Mouse (Mus musculus) E14TG2a.4 (cell line): ENCODE measurements around the gene Mthfr.
"Not testable (repeated sequence)": the region's sequence is repeated elsewhere in the genome, so short reads cannot be mapped to it uniquely, and the experiment has no call there.

Experiments
- H3K27me3 ChIP-seq: 2 replicates; pipeline ENCODE4 v1.6.1; 2014; ENCODE audit warnings: low read length, control low read depth; ENCODE audit not compliant: insufficient read depth
- H3K36me3 ChIP-seq: 2 replicates; pipeline ENCODE4 v1.6.1; 2014; ENCODE audit warnings: low read length, control low read depth; ENCODE audit not compliant: insufficient read depth
- H3K4me1 ChIP-seq: replicated peaks from 2 replicates; pipeline ENCODE4 v1.6.1; 2014; ENCODE audit warnings: low read depth, low read length, control low read depth
- H3K4me3 ChIP-seq: replicated peaks from 2 replicates; pipeline ENCODE4 v1.5.1; 2014; ENCODE audit warnings: mild to moderate bottlenecking, low read length
- H3K9me3 ChIP-seq: 2 replicates; pipeline ENCODE4 v1.6.1; 2014; ENCODE audit warnings: low read length, control low read depth
- CTCF ChIP-seq: conservative IDR thresholded peaks from 2 replicates; pipeline ENCODE4 v1.5.1; 2014; ENCODE audit warnings: low read length
- NANOG ChIP-seq: IDR thresholded peaks from 2 replicates; pipeline ENCODE4 v1.6.1; 2014; ENCODE audit warnings: borderline replicate concordance, low read length, mixed read lengths
- POU5F1 ChIP-seq: IDR thresholded peaks from 2 replicates; pipeline ENCODE4 v1.6.1; 2014; ENCODE audit warnings: low read length, borderline replicate concordance

Mthfr gene

GRCm38 (mm10) chr4:148044113-148044512 is 5.2 kb downstream of the Mthfr start:
- H3K27me3 ChIP-seq = no peaks in the 10 kb centered on the region
- H3K9me3 ChIP-seq = no peaks in the 10 kb centered on the region
- H3K4me1 ChIP-seq = peaks cover 53% of the 10 kb centered on the region
- no peak for TF ChIP-seq CTCF
- TF ChIP-seq POU5F1 = no peak
- TF ChIP-seq NANOG = no peak
- H3K36me3 ChIP-seq = peaks cover 71% of the 10 kb centered on the region
- H3K4me3 ChIP-seq = no peak overlapping the region

GRCm38 (mm10) chr4:148046450-148047031 is 7.7 kb downstream of the Mthfr start:
- H3K36me3 ChIP-seq = peaks cover 95% of the 10 kb centered on the region
- TF ChIP-seq CTCF = no peak
- TF ChIP-seq POU5F1 = no peak
- no peak for TF ChIP-seq NANOG
- H3K9me3 ChIP-seq = no peaks in the 10 kb centered on the region
- H3K4me3 ChIP-seq = no peak overlapping the region
- peaks cover 47% of the 10 kb centered on the region for H3K4me1 ChIP-seq
- no peaks in the 10 kb centered on the region for H3K27me3 ChIP-seq

GRCm38 (mm10) chr4:148050396-148050914 is 11.6 kb downstream of the Mthfr start:
- H3K27me3 ChIP-seq = not testable (repeated sequence)

GRCm38 (mm10) chr4:148051046-148051776 is 12.3 kb downstream of the Mthfr start:
- Histone ChIP-seq H3K27me3 (no peaks in the 10 kb centered on the region), H3K4me3 (no peak overlapping the region), H3K4me1 (peaks cover 37% of the 10 kb centered on the region), H3K36me3 (peaks cover 100% of the 10 kb centered on the region), H3K9me3 (no peaks in the 10 kb centered on the region)
- TF ChIP-seq NANOG (no peak), POU5F1 (no peak), CTCF (no peak)

More at GRCm38 (mm10) chr4:148050396-148050914, 11.6 kb downstream of the Mthfr start:
- peaks cover 37% of the 10 kb centered on the region for H3K4me1 ChIP-seq
- H3K9me3 ChIP-seq, H3K4me3 ChIP-seq: not testable (repeated sequence)
- peaks cover 99% of the 10 kb centered on the region for H3K36me3 ChIP-seq

GRCm38 (mm10) chr4:148051886-148052285 is 13.0 kb downstream of the Mthfr start:
- H3K36me3 ChIP-seq = peaks cover 100% of the 10 kb centered on the region

GRCm38 (mm10) chr4:148052976-148053375 is 14.1 kb downstream of the Mthfr start:
- H3K36me3 ChIP-seq = peaks cover 100% of the 10 kb centered on the region
- H3K4me1 ChIP-seq = peaks cover 40% of the 10 kb centered on the region
- H3K4me3 ChIP-seq = no peak overlapping the region
- no peaks in the 10 kb centered on the region for H3K9me3 ChIP-seq
- TF ChIP-seq NANOG (no peak), CTCF (no peak)
- no peaks in the 10 kb centered on the region for H3K27me3 ChIP-seq

More at GRCm38 (mm10) chr4:148051886-148052285, 13.0 kb downstream of the Mthfr start:
- TF ChIP-seq CTCF = no peak
- TF ChIP-seq NANOG = no peak
- no peak for TF ChIP-seq POU5F1
- Histone ChIP-seq H3K27me3 (no peaks in the 10 kb centered on the region), H3K9me3 (no peaks in the 10 kb centered on the region), H3K4me1 (peaks cover 37% of the 10 kb centered on the region), H3K4me3 (no peak overlapping the region)

GRCm38 (mm10) chr4:148053417-148053920 is 14.6 kb downstream of the Mthfr start:
- no peaks in the 10 kb centered on the region for H3K9me3 ChIP-seq
- no peak overlapping the region for H3K4me3 ChIP-seq
- H3K27me3 ChIP-seq = no peaks in the 10 kb centered on the region
- TF ChIP-seq NANOG (no peak), POU5F1 (no peak), CTCF (no peak)
- peaks cover 36% of the 10 kb centered on the region for H3K4me1 ChIP-seq
- peaks cover 100% of the 10 kb centered on the region for H3K36me3 ChIP-seq

- peaks cover 33% of the 10 kb centered on the region for H3K4me1 ChIP-seq
- H3K9me3 ChIP-seq = no peaks in the 10 kb centered on the region
- H3K27me3 ChIP-seq = no peaks in the 10 kb centered on the region
- TF ChIP-seq CTCF (no peak), NANOG (no peak), POU5F1 (no peak)
- no peak overlapping the region for H3K4me3 ChIP-seq
- H3K36me3 ChIP-seq = peaks cover 91% of the 10 kb centered on the region
Measured at GRCm38 (mm10) chr4:148054961-148055695, 16.3 kb downstream of the Mthfr start.
